13 mouse cellular contexts compared by ENCODE assay signal in the genomic region with DNA sequence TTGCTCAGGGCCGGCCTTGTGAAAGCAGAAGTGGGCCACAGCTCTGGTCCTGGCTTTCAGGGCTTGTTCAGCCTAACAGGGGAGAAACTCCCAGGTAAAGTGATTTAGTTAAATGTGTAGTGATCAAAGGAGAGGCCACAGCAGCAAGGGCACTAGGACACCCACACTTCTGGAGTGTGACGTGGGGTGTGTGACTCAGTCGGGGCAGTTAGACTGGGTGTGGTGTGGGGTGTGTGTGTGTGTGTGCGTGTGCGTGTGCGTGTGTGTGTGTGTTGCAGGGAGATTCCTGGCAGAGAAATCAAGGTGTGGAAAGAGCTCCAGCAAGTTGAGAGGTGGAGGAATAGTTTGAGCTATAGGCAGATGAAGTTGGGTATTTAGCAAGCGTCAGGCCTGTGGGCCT.
"Had no signal": no experiment of that assay in that cellular context is flagged by ENCODE, and none has a peak within 500 bp of the region (broad histone marks: within the 10 kb centered on the region; RNA-seq: fewer than 3 reads in every experiment).

No protein-coding gene starts in this region.

- H3K9ac ChIP-seq: kidney, embryonic 15.5 days; limb, embryonic 13.5 days; liver, embryonic 14.5 days; neural tube, embryonic 15.5 days had no signal

- H3K4me2 ChIP-seq: kidney, embryonic 15.5 days; limb, embryonic 13.5 days; neural tube, embryonic 15.5 days had no signal

- DNase-seq: kidney, adult 2 months; kidney, postnatal 14 days; left cerebral cortex, postnatal 4 days; lung, adult 18-20 months; midbrain, embryonic 14.5 days; spleen, adult 18-20 months; thymus, postnatal 36 days had no signal

- H3K9me3 ChIP-seq: kidney, embryonic 15.5 days; limb, embryonic 13.5 days; midbrain, embryonic 10.5 days; neural tube, embryonic 15.5 days had no signal

- H3K4me3 ChIP-seq: kidney, embryonic 15.5 days; limb, embryonic 13.5 days; midbrain, embryonic 10.5 days; myocyte; neural tube, embryonic 15.5 days had no signal

- H3K27ac ChIP-seq: kidney, embryonic 15.5 days; limb, embryonic 13.5 days; liver, embryonic 14.5 days; midbrain, embryonic 10.5 days; neural tube, embryonic 15.5 days had no signal

- H3K36me3 ChIP-seq: kidney, embryonic 15.5 days; limb, embryonic 13.5 days; midbrain, embryonic 10.5 days; neural tube, embryonic 15.5 days had no signal

- H3K4me1 ChIP-seq: midbrain, embryonic 10.5 days; neural tube, embryonic 15.5 days had no signal

- H3K27me3 ChIP-seq: kidney, embryonic 15.5 days; limb, embryonic 13.5 days; neural tube, embryonic 15.5 days had no signal
